Mouse (Mus musculus) lung, embryonic 14.5 days (tissue): ENCODE data around the gene Cpe. TPM values are rescaled to one million over a fixed set of nuclear protein-coding genes. Genes with fewer than 3 reads are reported as not detected.

Source experiments
- ATAC-seq: fragments of 200-750 bp; cut with Nextera tagmentation; 2 replicates; pipeline ENCODE4 v1.8.0; 2017; ENCODE audit warnings: mild to moderate bottlenecking, moderate TSS enrichment, moderate library complexity; ENCODE audit not compliant: insufficient read depth
- DNase-seq: peaks from one replicate; pipeline ENCODE4 v3.0.0-alpha.2; 2015
- H3K27ac ChIP-seq: fragments of 300-500 bp; sonication (generic); 2 replicates; pipeline ENCODE4 v1.5.1; 2014; ENCODE audit warnings: low read depth, mild to moderate bottlenecking, moderate library complexity
- H3K27me3 ChIP-seq: fragments of 300-500 bp; sonication (generic); 2 replicates; pipeline ENCODE4 v1.6.1; 2014; ENCODE audit warnings: low read length, control low read depth; ENCODE audit not compliant: insufficient read depth
- H3K36me3 ChIP-seq: fragments of 300-500 bp; sonication (generic); 2 replicates; pipeline ENCODE4 v1.6.1; 2014; ENCODE audit warnings: control low read depth; ENCODE audit not compliant: insufficient read depth
- H3K4me1 ChIP-seq: fragments of 300-500 bp; sonication (generic); 2 replicates; pipeline ENCODE4 v1.6.1; 2014; ENCODE audit warnings: antibody characterized with exemption, control low read depth; ENCODE audit not compliant: insufficient read depth
- H3K4me2 ChIP-seq: fragments of 300-500 bp; sonication (generic); 2 replicates; pipeline ENCODE4 v1.6.1; 2014; ENCODE audit warnings: mild to moderate bottlenecking
- H3K4me3 ChIP-seq: fragments of 300-500 bp; sonication (generic); 2 replicates; pipeline ENCODE4 v1.5.1; 2014; ENCODE audit warnings: low read depth, low read length
- H3K9ac ChIP-seq: fragments of 300-500 bp; sonication (generic); 2 replicates; pipeline ENCODE4 v1.6.1; 2014
- H3K9me3 ChIP-seq: fragments of 300-500 bp; sonication (generic); 2 replicates; pipeline ENCODE4 v1.6.1; 2016; ENCODE audit warnings: low read depth, low read length, control low read depth
- CTCF ChIP-seq: IDR thresholded peaks from 2 replicates; pipeline ENCODE4 v1.5.1; 2016; ENCODE audit warnings: antibody characterized with exemption, low read depth
- WGBS: fragments of 180-500 bp; shearing (Covaris S2); extraction: QIAGEN DNeasy Blood & Tissue Kit; methylation state at CpG from one replicate; pipeline ENCODE4 v1.1.7; 2014; 5-methylcytosine and 5-hydroxymethylcytosine counted together
- polyA plus RNA-seq: library from polyadenylated mRNA; unstranded; fragments of >200 nt; fragmentation: Nextera tagmentation; extraction: Ambion mirVana; gene quantifications from 2 replicates; pipeline ENCODE4 v1.2.1, GENCODE M21; 2014

The Cpe gene
- polyA plus RNA-seq, 1 experiment from 2014 or later = 30.6 TPM

- WGBS = 58% methylated on average over 9 of the region's 9 CpGs
- TF ChIP-seq CTCF = no peak
- no peak; the same call in 1 of the 2 replicates for ATAC-seq
- H3K27me3 ChIP-seq = no peaks in the 10 kb centered on the region
- H3K9ac ChIP-seq = no peak overlapping the region
- H3K27ac ChIP-seq = no peak overlapping the region
- no peak overlapping the region for H3K4me3 ChIP-seq
- H3K9me3 ChIP-seq = no peaks in the 10 kb centered on the region
- H3K4me2 ChIP-seq = no peak overlapping the region
- H3K4me1 ChIP-seq = no peaks in the 10 kb centered on the region
- H3K36me3 ChIP-seq = no peaks in the 10 kb centered on the region
- peak; percentile 65 for DNase-seq
Observed at GRCm38 (mm10) chr8:64575001-64575400, 117.9 kb downstream of the Cpe start.

DNA sequence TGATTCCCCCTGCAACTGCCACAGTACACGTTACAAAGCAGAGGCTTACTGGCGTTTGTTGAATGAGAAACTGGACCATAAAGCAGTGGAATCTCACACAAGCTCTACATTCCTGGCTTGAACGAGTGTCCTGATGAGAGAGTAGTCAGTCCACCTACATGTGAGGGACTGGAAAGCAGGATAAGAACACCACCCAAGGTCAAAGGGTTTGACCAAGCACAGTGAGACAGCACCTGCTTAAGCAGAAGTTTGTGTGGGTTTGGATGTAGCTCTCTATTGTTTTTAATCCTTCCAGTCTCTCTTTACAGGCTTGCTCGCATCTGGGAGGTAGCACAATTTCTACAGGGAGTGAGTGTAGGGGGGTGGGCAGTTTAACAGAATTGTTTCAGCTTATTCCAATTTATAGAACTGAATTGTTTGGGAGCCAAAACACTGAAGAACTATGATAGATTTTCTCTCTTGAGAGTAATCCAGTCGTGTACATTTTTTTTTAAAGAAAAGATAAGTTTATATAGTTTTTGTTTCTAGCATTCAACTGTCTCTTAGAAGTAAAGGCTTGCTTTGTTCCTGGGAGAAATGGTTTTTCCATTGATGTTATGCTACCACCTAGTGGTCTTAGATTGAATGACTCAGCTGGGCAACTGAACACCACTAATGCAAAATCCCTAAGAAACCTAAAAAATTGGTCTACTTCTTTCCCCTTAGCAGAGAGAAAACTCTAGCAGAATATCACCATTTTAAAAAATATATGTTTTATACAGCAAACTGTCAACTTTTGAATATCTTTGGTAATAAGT, 144.6 kb downstream of the Cpe start:
- Histone ChIP-seq H3K9ac (no peak overlapping the region), H3K36me3 (no peaks in the 10 kb centered on the region), H3K4me2 (no peak overlapping the region), H3K9me3 (no peaks in the 10 kb centered on the region), H3K4me3 (no peak overlapping the region), H3K27me3 (no peaks in the 10 kb centered on the region), H3K27ac (no peak overlapping the region), H3K4me1 (no peaks in the 10 kb centered on the region)
- TF ChIP-seq CTCF = peak; percentile 78
- ATAC-seq = peak; percentile 49; the same call in 1 of the 2 replicates
- DNase-seq = peak; percentile 89
- 27% methylated on average over 5 of the region's 5 CpGs for WGBS

- Histone ChIP-seq H3K4me2 (no peak overlapping the region), H3K9me3 (0 out of 2 replicates have a peak, but pooled peaks cover 5% of the 10 kb centered on the region), H3K27me3 (no peaks in the 10 kb centered on the region), H3K27ac (no peak overlapping the region), H3K4me3 (no peak overlapping the region), H3K9ac (no peak overlapping the region), H3K36me3 (no peaks in the 10 kb centered on the region), H3K4me1 (no peaks in the 10 kb centered on the region)
- no peak for TF ChIP-seq CTCF
- no peak for DNase-seq
- ATAC-seq = no peak
- WGBS = 93% methylated on average over 7 of the region's 7 CpGs
Observed at GRCm38 (mm10) chr8:64543441-64543840, 149.4 kb downstream of the Cpe start.

Other genes with a start within 250 kb of the Cpe start
- 76.5 and 93.3 TPM in 2 replicates for gene Msmo1, start 40.7 kb upstream of the Cpe start, polyA plus RNA-seq
- 15.8 and 16.9 TPM in 2 replicates for gene Klhl2, start 157.0 kb upstream of the Cpe start, polyA plus RNA-seq